Mouse (Mus musculus): Measurements from ENCODE around the gene Stradb.
"Not testable (repeated sequence)": the region's sequence is repeated elsewhere in the genome, so short reads cannot be mapped to it uniquely, and the experiment has no call there.

The Stradb gene

GRCm38 (mm10) chr1:58973366-58974221 lies at the start of gene Stradb, which contains the start of gene Trak2:
Gene Stradb, plus strand, starts transcription at chr1:58973522.
Gene Trak2, minus strand, starts transcription at chr1:58973430.
- DNase-seq (ENCODE audit: low read depth in 1 of 2, low spot score in 2 of 2), result peak; percentile 80 to 88

DNA sequence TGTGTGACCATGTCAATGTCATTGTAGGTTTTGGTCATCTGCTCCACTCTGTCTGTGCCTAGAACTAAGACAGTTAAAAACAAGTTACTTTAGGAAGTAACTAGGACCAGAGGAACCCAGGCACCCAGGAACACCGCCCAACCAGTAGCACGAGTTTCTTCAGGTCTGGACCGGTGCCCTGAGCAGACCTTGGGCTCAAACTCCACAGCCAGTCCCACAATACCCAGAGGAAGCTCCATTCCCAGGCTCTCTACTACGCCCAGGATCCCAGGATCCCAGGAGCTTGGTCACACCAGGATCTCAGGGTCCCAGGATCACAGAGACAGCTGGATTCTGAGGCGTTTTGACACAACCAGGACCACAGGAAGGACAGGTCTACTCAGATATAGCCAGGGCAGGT lies 46.7 kb upstream of the Stradb start:
- no peak for DNase-seq (ENCODE audit: low read depth in 1 of 2, low spot score in 2 of 2)

GRCm38 (mm10) chr1:58936746-58937605 lies 36.3 kb upstream of the Stradb start:
- DNase-seq (ENCODE audit: low read depth in 1 of 2, low spot score in 2 of 2), result no peak

- DNase-seq (ENCODE audit: low read depth in 1 of 2, low spot score in 2 of 2), result no peak
Observed at GRCm38 (mm10) chr1:58937606-58938099, 35.7 kb upstream of the Stradb start.

GRCm38 (mm10) chr1:58945523-58945922 lies 27.8 kb upstream of the Stradb start:
- no peak for DNase-seq (ENCODE audit: low read depth in 1 of 2, low spot score in 2 of 2)

DNA sequence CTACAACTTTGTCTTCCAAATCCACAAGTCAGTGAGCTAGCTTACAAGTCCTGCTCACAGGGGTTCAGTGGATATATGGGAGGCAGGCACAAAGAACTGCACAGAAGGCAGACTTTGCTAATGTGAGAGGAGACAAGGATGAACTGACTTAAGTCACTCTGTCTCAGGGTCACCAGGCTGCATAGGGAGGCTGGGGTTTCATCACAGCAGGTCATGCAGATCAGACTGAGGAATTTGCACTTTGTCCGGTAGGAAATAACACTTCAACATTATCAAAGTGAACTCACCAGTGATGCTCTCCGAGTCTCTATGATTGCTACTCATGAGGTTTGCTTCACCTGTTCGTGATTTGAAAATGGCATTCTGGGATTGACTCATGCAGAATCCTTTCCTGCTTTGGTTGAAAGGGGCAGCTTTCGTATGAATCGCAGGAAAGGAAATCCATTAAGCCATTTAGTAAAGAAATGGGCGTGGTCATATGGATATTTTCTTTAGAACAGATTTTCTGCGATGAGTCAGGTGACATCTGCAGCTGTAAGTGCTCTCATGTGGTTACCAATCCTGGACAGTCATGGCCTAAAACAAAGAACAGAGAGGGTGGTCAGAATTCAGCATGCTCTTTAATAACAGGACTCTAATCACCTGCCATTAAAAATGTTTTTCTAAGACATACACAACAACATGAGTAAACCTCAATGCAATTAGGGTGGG lies 27.2 kb upstream of the Stradb start:
- DNase-seq (ENCODE audit: low read depth in 1 of 2, low spot score in 2 of 2), result no peak

GRCm38 (mm10) chr1:58946718-58947117 lies 26.6 kb upstream of the Stradb start:
- DNase-seq (ENCODE audit: low read depth in 1 of 2, low spot score in 2 of 2), result no peak

DNA sequence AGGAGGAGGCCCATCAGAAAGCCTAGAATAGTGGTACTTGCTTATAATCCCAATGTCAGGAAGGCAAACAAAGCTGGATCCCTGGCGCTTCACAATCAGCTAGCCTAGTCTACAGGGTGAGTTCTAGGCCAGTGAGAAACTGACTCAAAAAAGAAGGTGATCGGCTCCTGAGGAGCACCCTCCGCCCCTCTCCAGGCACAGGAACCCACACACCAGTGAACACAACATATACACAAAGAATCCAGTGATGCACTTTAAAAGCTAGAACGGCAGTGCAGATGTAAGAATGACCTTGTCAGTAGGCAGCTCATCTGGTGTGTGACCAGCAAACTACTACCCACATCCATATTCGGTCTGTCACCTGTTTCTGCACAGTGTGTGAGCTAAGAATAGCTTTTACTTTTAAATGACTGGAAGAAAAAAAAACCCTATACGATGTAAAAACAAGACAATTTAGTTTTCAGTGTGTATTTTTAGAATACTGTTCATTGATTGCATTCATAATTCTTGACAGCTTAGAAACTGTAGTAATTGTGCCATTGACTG lies 23.7 kb upstream of the Stradb start:
- no peak for DNase-seq (ENCODE audit: low read depth in 1 of 2, low spot score in 2 of 2)

- no peak for DNase-seq (ENCODE audit: low read depth in 1 of 2, low spot score in 2 of 2)
Observed at GRCm38 (mm10) chr1:58950899-58951648, 22.2 kb upstream of the Stradb start.

DNA sequence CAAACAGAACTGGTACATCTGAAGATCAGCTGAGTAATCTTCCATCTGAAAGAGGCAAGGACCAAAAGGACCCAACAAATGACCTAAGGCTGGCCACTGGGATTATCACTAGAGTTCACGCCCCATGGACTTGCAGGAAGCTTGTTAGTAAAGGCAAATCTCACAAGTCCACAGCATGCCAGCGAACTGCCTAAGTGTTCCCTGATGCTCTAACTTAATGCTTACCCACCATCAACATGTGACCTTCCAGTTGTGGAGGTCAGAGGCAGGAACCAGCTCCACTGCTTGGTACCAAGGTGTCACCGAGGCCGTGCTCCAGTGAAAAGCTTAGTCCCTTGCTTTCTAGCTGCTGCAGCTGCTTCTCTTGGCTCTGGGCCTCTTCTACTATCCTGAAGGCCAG lies 21.5 kb upstream of the Stradb start:
- DNase-seq (ENCODE audit: low read depth in 1 of 2, low spot score in 2 of 2), result no peak

GRCm38 (mm10) chr1:58952526-58952925 lies 20.8 kb upstream of the Stradb start:
- DNase-seq (ENCODE audit: low read depth in 1 of 2, low spot score in 2 of 2), result no peak

- no peak for DNase-seq (ENCODE audit: low read depth in 1 of 2, low spot score in 2 of 2)
Observed at GRCm38 (mm10) chr1:58952997-58953396, 20.3 kb upstream of the Stradb start.

GRCm38 (mm10) chr1:58953686-58954434 lies 19.5 kb upstream of the Stradb start:
- peak in 1 of 2 experiments; percentile 13 for DNase-seq (ENCODE audit: low read depth in 1 of 2, low spot score in 2 of 2)

- no peak for DNase-seq (ENCODE audit: low read depth in 1 of 2, low spot score in 2 of 2)
Observed at GRCm38 (mm10) chr1:58954578-58955410, 18.5 kb upstream of the Stradb start.

GRCm38 (mm10) chr1:58955716-58956115 lies 17.6 kb upstream of the Stradb start:
- no peak for DNase-seq (ENCODE audit: low read depth in 1 of 2, low spot score in 2 of 2)

DNA sequence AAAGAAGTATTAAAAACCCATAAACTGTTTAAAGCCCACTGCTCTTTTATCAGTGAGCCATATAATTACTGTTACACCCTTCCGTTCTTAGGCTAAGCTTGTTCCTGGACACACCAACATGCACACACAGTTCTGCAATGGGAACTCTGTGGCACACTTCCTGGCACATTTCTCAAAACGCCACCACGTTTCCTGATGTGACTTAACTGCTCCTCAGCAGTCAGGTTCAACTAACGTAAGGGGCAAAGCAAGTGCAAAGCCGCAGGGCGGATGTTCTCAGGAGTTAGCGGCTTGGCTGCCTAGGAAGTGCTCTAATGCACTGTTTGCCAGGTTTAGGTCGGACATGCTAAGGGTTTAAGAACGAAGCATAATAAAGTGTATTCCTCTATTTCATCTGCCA lies 17.1 kb upstream of the Stradb start:
- DNase-seq (ENCODE audit: low read depth in 1 of 2, low spot score in 2 of 2), result peak in 1 of 2 experiments; percentile 6

GRCm38 (mm10) chr1:58957931-58958330 lies 15.4 kb upstream of the Stradb start:
- DNase-seq (ENCODE audit: low read depth in 1 of 2, low spot score in 2 of 2), result no peak

GRCm38 (mm10) chr1:58958789-58959526 lies 14.4 kb upstream of the Stradb start:
- not testable (repeated sequence) for DNase-seq (ENCODE audit: low read depth in 1 of 2, low spot score in 2 of 2)

Data from monocyte, adult 2 months (primary cell).